Mouse (Mus musculus) cerebral cortex, adult 2 months (tissue): ENCODE data around the gene Fam168a.

ENCODE experiments used
- WGBS: fragments of 180-500 bp; shearing (Covaris S2); methylation state at CpG from one replicate; pipeline ENCODE4 v1.1.7; 2018; 5-methylcytosine and 5-hydroxymethylcytosine counted together

Fam168a gene

DNA sequence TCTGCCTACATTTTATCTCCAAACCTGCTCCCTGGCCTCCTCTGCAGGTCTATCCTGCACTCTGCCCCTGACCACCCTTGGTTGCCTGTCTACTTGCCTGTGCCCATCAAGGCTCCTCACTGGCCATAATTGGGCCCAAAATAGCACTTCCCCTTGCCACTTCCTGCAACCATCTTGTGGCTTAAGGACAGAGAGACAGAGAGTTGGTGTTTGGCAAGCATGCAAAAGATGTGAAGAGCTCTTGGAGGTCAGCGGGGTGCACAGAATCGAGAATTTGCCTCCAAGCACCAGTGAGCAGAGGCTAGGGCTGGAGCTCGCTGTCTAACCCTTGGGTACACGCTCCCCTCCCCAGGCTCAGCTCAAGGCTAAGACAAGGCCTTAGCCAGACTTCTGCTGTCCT is 162.1 kb downstream of the Fam168a start:
- WGBS, result 77% methylated on average over 4 of the region's 4 CpGs

DNA sequence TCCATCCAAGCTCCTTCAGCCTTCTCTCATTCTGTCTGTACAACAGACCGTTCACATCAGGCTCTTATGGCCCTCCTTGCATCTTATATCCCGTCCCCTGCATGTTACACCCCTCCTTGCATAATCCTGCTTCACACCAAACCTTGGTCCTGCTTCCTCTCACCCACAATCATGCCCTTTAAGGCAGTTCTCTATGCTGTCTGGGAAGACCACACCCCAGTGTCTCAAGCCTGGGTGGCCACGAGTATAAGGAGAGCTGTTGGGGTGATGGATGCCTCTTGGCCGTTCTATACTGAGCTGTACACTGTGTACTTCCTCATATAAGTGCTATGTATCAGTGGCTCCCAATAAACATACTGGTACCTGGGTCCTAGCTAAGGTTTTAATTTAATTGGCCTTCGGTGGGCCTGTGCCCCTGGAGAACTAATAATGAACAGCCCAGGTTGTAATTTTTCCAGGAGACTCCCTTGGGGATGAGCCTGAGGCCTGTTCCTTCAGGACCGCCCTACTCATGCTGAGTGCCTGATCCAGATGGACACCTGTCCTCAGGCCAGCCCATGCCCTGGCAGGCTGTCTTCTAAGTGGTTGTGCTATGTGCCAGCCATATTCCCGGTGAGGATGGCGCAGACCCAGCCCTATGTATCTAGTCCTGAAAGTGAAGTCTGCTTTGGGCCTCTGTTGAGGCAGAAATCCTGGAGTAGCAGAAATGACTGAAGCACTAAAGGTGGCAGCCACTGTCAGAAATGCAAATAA is 163.6 kb downstream of the Fam168a start:
- 88% methylated on average over 8 of the region's 8 CpGs for WGBS

GRCm38 (mm10) chr7:100871355-100871754 is 164.9 kb downstream of the Fam168a start:
- 93% methylated on average over 4 of the region's 4 CpGs for WGBS

DNA sequence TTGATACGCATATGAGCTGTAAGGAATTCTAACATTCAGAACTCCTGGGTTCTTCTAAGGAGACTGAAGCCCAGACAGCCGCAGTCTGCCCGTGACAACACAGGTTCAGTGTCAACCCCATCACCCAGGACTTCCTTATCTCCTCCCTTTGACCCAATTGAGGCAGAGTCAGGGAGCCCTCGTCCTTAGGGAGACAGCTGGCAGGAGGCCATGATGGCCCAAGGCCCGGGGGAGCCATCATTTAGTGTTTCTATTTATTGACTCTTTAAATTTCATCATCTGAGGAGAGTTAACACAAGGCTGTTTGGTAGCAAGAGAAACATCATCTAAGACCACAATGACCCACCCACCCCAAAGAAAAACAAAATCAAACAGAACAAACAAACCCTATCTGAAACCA is 165.5 kb downstream of the Fam168a start:
- WGBS, result 65% methylated on average over 5 of the region's 5 CpGs

GRCm38 (mm10) chr7:100873197-100873596 is 166.8 kb downstream of the Fam168a start:
- 89% methylated on average over 13 of the region's 13 CpGs for WGBS

GRCm38 (mm10) chr7:100875822-100876221 is 169.4 kb downstream of the Fam168a start:
- 59% methylated on average over 1 of the region's 1 CpGs for WGBS

- WGBS, result 78% methylated on average over 13 of the region's 13 CpGs
These were observed 169.9 kb downstream of the Fam168a start for GRCm38 (mm10) chr7:100876293-100876692.

- 87% methylated on average over 9 of the region's 9 CpGs for WGBS
These were observed 170.3 kb downstream of the Fam168a start for GRCm38 (mm10) chr7:100876771-100877170.

DNA sequence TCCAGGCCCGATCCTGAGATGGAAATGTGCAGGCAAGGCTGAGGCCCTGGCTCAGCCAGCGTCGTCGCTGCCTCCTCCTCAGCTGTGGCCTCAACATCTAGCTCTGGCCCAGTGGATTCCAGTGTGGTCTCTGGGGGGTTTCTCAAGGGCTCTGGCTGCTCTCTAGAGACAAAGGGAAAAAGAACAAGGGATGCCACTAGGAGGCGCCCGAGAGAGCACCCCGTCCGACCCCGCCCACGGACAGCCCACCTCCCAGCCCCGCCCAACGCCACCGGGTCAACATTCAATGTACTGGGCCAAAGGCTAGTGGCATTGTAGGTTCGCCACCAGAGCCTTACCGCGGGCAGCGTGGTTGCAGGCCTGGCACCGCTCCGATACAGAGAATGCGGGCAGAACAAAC is 173.2 kb downstream of the Fam168a start:
- WGBS, result 35% methylated on average over 20 of the region's 20 CpGs

DNA sequence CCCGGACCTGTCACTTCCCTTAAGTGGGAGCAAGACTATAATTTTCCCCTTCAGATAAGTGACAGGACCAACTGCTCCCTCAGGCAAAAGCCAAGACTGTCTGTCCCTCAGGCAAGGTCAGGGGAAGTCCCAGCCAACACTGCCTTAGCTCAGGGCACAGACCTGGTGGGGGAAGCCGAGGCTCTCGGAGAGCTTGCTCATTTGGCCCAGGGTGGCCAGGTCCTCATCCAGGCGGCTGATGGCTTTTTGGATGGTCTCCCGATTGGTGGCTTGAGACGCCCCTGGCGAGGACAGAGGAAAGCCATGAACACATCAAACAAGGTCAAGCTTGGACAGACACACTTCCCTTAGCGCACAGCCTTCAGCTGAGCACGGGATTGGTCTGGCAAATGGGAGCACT is 175.1 kb downstream of the Fam168a start:
- 81% methylated on average over 9 of the region's 9 CpGs for WGBS

- 86% methylated on average over 4 of the region's 4 CpGs for WGBS
These were observed 175.5 kb downstream of the Fam168a start for GRCm38 (mm10) chr7:100881950-100882349.

GRCm38 (mm10) chr7:100884460-100884859 is 178.0 kb downstream of the Fam168a start:
- 92% methylated on average over 4 of the region's 4 CpGs for WGBS

- WGBS, result 12% methylated on average over 3 of the region's 3 CpGs
These were observed 180.1 kb downstream of the Fam168a start for GRCm38 (mm10) chr7:100886535-100886934.
